Mouse (Mus musculus) spleen, embryonic (tissue): ENCODE results near the gene Fhdc1.

Source experiments
- CTCF ChIA-PET: fragments of 350-600 bp; sonication (Branson Sonifier 250); formaldehyde crosslinking; loops from one replicate; lab custom pipeline; 2022; lab: Charles Lee

The Fhdc1 gene

GRCm38 (mm10) chr3:84474398-84474797 lies 5.8 kb downstream of the Fhdc1 start:
- CTCF ChIA-PET, result interaction anchor here (0.6 to 0.7 kb wide), 2 partner anchors 296 to 1033 kb away, joined by 3 to 7 read pairs; no protein-coding TSS in a partner anchor

GRCm38 (mm10) chr3:84472955-84473354 lies 7.3 kb downstream of the Fhdc1 start:
- CTCF ChIA-PET, result no interaction called here

- CTCF ChIA-PET, result no interaction called here
These were observed 7.7 kb downstream of the Fhdc1 start for GRCm38 (mm10) chr3:84472527-84472926.

GRCm38 (mm10) chr3:84471146-84471545 lies 9.1 kb downstream of the Fhdc1 start:
- CTCF ChIA-PET, result no interaction called here

- CTCF ChIA-PET, result no interaction called here
These were observed 12.1 kb downstream of the Fhdc1 start for GRCm38 (mm10) chr3:84468111-84468453.

GRCm38 (mm10) chr3:84467419-84468110 lies 12.7 kb downstream of the Fhdc1 start:
- CTCF ChIA-PET, result no interaction called here

GRCm38 (mm10) chr3:84465822-84466500 lies 14.3 kb downstream of the Fhdc1 start:
- CTCF ChIA-PET, result no interaction called here

- CTCF ChIA-PET, result interaction anchor here (0.6 kb wide), 1 partner anchor 8 kb away, joined by 4 read pairs; no protein-coding TSS in a partner anchor
These were observed 18.5 kb downstream of the Fhdc1 start for GRCm38 (mm10) chr3:84461687-84462086.

- CTCF ChIA-PET, result no interaction called here
These were observed 19.3 kb downstream of the Fhdc1 start for GRCm38 (mm10) chr3:84460952-84461351.

GRCm38 (mm10) chr3:84460499-84460898 lies 19.7 kb downstream of the Fhdc1 start:
- CTCF ChIA-PET, result no interaction called here

GRCm38 (mm10) chr3:84455733-84456417 lies 24.4 kb downstream of the Fhdc1 start:
- CTCF ChIA-PET, result no interaction called here

- CTCF ChIA-PET, result no interaction called here
These were observed 29.6 kb downstream of the Fhdc1 start for GRCm38 (mm10) chr3:84450651-84451050.

GRCm38 (mm10) chr3:84449015-84449414 lies 31.2 kb downstream of the Fhdc1 start:
- CTCF ChIA-PET, result no interaction called here

GRCm38 (mm10) chr3:84447803-84448202 lies 32.4 kb downstream of the Fhdc1 start:
- CTCF ChIA-PET, result no interaction called here

GRCm38 (mm10) chr3:84445838-84446237 lies 34.4 kb downstream of the Fhdc1 start:
- CTCF ChIA-PET, result no interaction called here

GRCm38 (mm10) chr3:84442890-84443289 lies 37.3 kb downstream of the Fhdc1 start:
- CTCF ChIA-PET, result no interaction called here

GRCm38 (mm10) chr3:84439431-84440210 lies 40.6 kb downstream of the Fhdc1 start:
- CTCF ChIA-PET, result no interaction called here

GRCm38 (mm10) chr3:84438840-84439239 lies 41.4 kb downstream of the Fhdc1 start:
- CTCF ChIA-PET, result no interaction called here

GRCm38 (mm10) chr3:84438118-84438517 lies 42.1 kb downstream of the Fhdc1 start:
- CTCF ChIA-PET, result no interaction called here

- CTCF ChIA-PET, result no interaction called here
These were observed 43.3 kb downstream of the Fhdc1 start for GRCm38 (mm10) chr3:84436947-84437346.

- CTCF ChIA-PET, result no interaction called here
These were observed 44.8 kb downstream of the Fhdc1 start for GRCm38 (mm10) chr3:84435288-84436043.
